Mouse (Mus musculus): ENCODE measurements around the gene Cep164.

GRCm38 (mm10) chr9:45811946-45812345 is 16.5 kb downstream of the Cep164 start:
- TF ChIP-seq CTCF (conservative IDR thresholded peaks at IDR 0.05; ENCODE audit: low read length) (no peak), POU5F1 (IDR thresholded peaks at IDR 0.05; ENCODE audit: borderline replicate concordance, low read length) (no peak), NANOG (IDR thresholded peaks at IDR 0.05; ENCODE audit: borderline replicate concordance, low read length) (no peak)
